ENCODE assay signal across 16 mouse cellular contexts in the genomic region with DNA sequence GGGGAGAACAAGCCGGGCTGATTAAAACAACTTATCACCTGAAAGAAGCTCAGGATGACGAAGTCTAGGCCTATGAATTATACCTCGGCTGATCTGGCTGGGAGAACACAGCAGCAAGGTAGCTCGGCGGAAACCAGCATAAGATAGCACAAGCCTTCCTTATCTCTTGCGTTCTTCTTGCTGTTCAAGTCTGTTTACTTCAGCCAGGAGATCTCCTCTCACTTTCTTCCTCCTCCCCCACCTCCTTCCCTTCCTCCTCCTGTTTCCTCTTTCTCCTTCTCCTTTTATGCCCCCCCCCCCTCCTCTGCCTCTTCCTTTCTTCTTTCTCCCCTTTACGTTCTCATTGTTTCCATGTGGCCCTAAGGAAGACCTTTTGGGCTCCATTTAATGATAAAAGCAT.
"Had no signal": no experiment of that assay in that cellular context is flagged by ENCODE, and none has a peak within 500 bp of the region (broad histone marks: within the 10 kb centered on the region; RNA-seq: fewer than 3 reads in every experiment).

No protein-coding gene starts in this region.

- DNase-seq: retina, postnatal 1 day; right cerebral cortex, adult 18-20 months; right cerebral cortex, postnatal 14 days; right cerebral cortex, postnatal 4 days; spleen, adult 18-20 months; thymus, adult 18-20 months; thymus, adult 2 months; thymus, postnatal 14 days; thymus, postnatal 25 days; thymus, postnatal 36 days; thymus, postnatal 4 days had no signal

- H3K4me1 ChIP-seq: neural tube, embryonic 12.5 days; neural tube, embryonic 13.5 days; neural tube, embryonic 15.5 days; stomach, embryonic 15.5 days had no signal

- H3K27me3 ChIP-seq: neural tube, embryonic 12.5 days; neural tube, embryonic 13.5 days; neural tube, embryonic 15.5 days; stomach, embryonic 15.5 days had no signal

- H3K9ac ChIP-seq: neural tube, embryonic 12.5 days; neural tube, embryonic 13.5 days; neural tube, embryonic 15.5 days; stomach, embryonic 15.5 days had no signal

- H3K4me3 ChIP-seq: neural tube, embryonic 12.5 days; neural tube, embryonic 13.5 days; neural tube, embryonic 15.5 days; stomach, embryonic 15.5 days had no signal

- H3K27ac ChIP-seq: neural tube, embryonic 12.5 days; neural tube, embryonic 13.5 days; neural tube, embryonic 15.5 days; stomach, embryonic 15.5 days; stomach, postnatal 0 days had no signal

- H3K9me3 ChIP-seq: neural tube, embryonic 12.5 days; neural tube, embryonic 13.5 days; neural tube, embryonic 15.5 days; stomach, embryonic 15.5 days had no signal

- H3K4me2 ChIP-seq: neural tube, embryonic 12.5 days; neural tube, embryonic 13.5 days; neural tube, embryonic 15.5 days; stomach, embryonic 15.5 days had no signal

- H3K36me3 ChIP-seq: neural tube, embryonic 12.5 days; neural tube, embryonic 13.5 days; neural tube, embryonic 15.5 days; stomach, embryonic 15.5 days had no signal
